Mouse (Mus musculus): ENCODE results near the gene Olfr8. TPM values are rescaled to one million over a fixed set of nuclear protein-coding genes. Genes with fewer than 3 reads are reported as not detected.
"Not testable (repeated sequence)": the region's sequence is repeated elsewhere in the genome, so short reads cannot be mapped to it uniquely, and the experiment has no call there.

Gene Olfr8
- not detected in 2 replicates for polyA plus RNA-seq (2014; fragmentation: Nextera tagmentation; extraction: Ambion mirVana)

- ATAC-seq (replicated peaks; ENCODE audit: low FRiP score, low TSS enrichment, low read depth); H3K9me3 ChIP-seq (ENCODE audit: control insufficient read depth, low read length); H3K27ac ChIP-seq (ENCODE audit: low read depth); H3K4me1 ChIP-seq (replicated peaks; ENCODE audit: control insufficient read depth, insufficient read depth, low read length); H3K9ac ChIP-seq (ENCODE audit: low read length); H3K4me2 ChIP-seq (ENCODE audit: low read length); H3K4me3 ChIP-seq (ENCODE audit: low read depth, low read length); H3K27me3 ChIP-seq (replicated peaks; ENCODE audit: control insufficient read depth, insufficient read depth, low read length); H3K36me3 ChIP-seq (ENCODE audit: control insufficient read depth, insufficient read depth, low read length); DNase-seq (ENCODE audit: low spot score): not testable (repeated sequence)
- 93% methylated on average over 1 of the region's 1 CpGs for WGBS
These were observed at the start of gene Olfr8 for GRCm38 (mm10) chr10:78950336-78950735. TSS of gene Olfr8 (plus strand) at chr10:78950636.

GRCm38 (mm10) chr10:78912871-78913270 lies 37.6 kb upstream of the Olfr8 start, which contains the start of gene Olfr1354:
TSS of gene Olfr1354 (plus strand) at chr10:78913171.
- not testable (repeated sequence) for H3K36me3 ChIP-seq (ENCODE audit: control insufficient read depth, insufficient read depth, low read length); H3K4me3 ChIP-seq (ENCODE audit: low read depth, low read length); H3K27ac ChIP-seq (ENCODE audit: low read depth); DNase-seq (ENCODE audit: low spot score); H3K4me2 ChIP-seq (ENCODE audit: low read length); H3K27me3 ChIP-seq (replicated peaks; ENCODE audit: control insufficient read depth, insufficient read depth, low read length); H3K4me1 ChIP-seq (replicated peaks; ENCODE audit: control insufficient read depth, insufficient read depth, low read length); H3K9ac ChIP-seq (ENCODE audit: low read length); H3K9me3 ChIP-seq (ENCODE audit: control insufficient read depth, low read length); ATAC-seq (replicated peaks; ENCODE audit: low FRiP score, low TSS enrichment, low read depth)
- WGBS: 77% methylated on average over 1 of the region's 1 CpGs

GRCm38 (mm10) chr10:78963009-78963408 lies 12.6 kb downstream of the Olfr8 start, which contains the start of gene Olfr1353:
TSS of gene Olfr1353 (plus strand) at chr10:78963309.
- not testable (repeated sequence) for H3K9ac ChIP-seq (ENCODE audit: low read length); H3K4me3 ChIP-seq (ENCODE audit: low read depth, low read length); H3K36me3 ChIP-seq (ENCODE audit: control insufficient read depth, insufficient read depth, low read length); DNase-seq (ENCODE audit: low spot score); H3K4me2 ChIP-seq (ENCODE audit: low read length); ATAC-seq (replicated peaks; ENCODE audit: low FRiP score, low TSS enrichment, low read depth); H3K4me1 ChIP-seq (replicated peaks; ENCODE audit: control insufficient read depth, insufficient read depth, low read length); H3K9me3 ChIP-seq (ENCODE audit: control insufficient read depth, low read length); H3K27me3 ChIP-seq (replicated peaks; ENCODE audit: control insufficient read depth, insufficient read depth, low read length); H3K27ac ChIP-seq (ENCODE audit: low read depth)

- no peak within 1 kb of the TSS for H3K9ac ChIP-seq (ENCODE audit: low read length)
- no peak for DNase-seq (ENCODE audit: low spot score)
- H3K4me2 ChIP-seq (ENCODE audit: low read length): no peak within 1 kb of the TSS
- no peak within 1 kb of the TSS for H3K4me3 ChIP-seq (ENCODE audit: low read depth, low read length)
- H3K4me1 ChIP-seq (replicated peaks; ENCODE audit: control insufficient read depth, insufficient read depth, low read length): no peaks in the 10 kb centered on the region
- H3K27me3 ChIP-seq (replicated peaks; ENCODE audit: control insufficient read depth, insufficient read depth, low read length): no peaks in the 10 kb centered on the region
- H3K36me3 ChIP-seq (ENCODE audit: control insufficient read depth, insufficient read depth, low read length): no peaks in the 10 kb centered on the region
- no peak within 1 kb of the TSS for H3K27ac ChIP-seq (ENCODE audit: low read depth)
- no peaks in the 10 kb centered on the region for H3K9me3 ChIP-seq (ENCODE audit: control insufficient read depth, low read length)
- no peak for ATAC-seq (replicated peaks; ENCODE audit: low FRiP score, low TSS enrichment, low read depth)
These were observed 30.3 kb downstream of the Olfr8 start, which contains the start of gene Olfr1352 for GRCm38 (mm10) chr10:78980750-78981149. TSS of gene Olfr1352 (plus strand) at chr10:78981050.

Other genes starting within 250 kb of the Olfr8 start
- 0.18 TPM in 1 of 2 replicates, not detected in the other for gene Casp14, start 232.3 kb upstream of the Olfr8 start, polyA plus RNA-seq (2014; fragmentation: Nextera tagmentation; extraction: Ambion mirVana)
- gene Ccdc105, start 197.6 kb upstream of the Olfr8 start, polyA plus RNA-seq (2014; fragmentation: Nextera tagmentation; extraction: Ambion mirVana): 0.11 TPM in 1 of 2 replicates, not detected in the other
- gene Slc1a6, start 170.1 kb upstream of the Olfr8 start, polyA plus RNA-seq (2014; fragmentation: Nextera tagmentation; extraction: Ambion mirVana): 1.1 and 1.2 TPM in 2 replicates
- gene Olfr1356, start 98.5 kb upstream of the Olfr8 start, polyA plus RNA-seq (2014; fragmentation: Nextera tagmentation; extraction: Ambion mirVana): not detected in 2 replicates
- gene Olfr1355, start 75.1 kb upstream of the Olfr8 start, polyA plus RNA-seq (2014; fragmentation: Nextera tagmentation; extraction: Ambion mirVana): not detected in 2 replicates
- gene Olfr1354, start 37.5 kb upstream of the Olfr8 start, polyA plus RNA-seq (2014; fragmentation: Nextera tagmentation; extraction: Ambion mirVana): not detected in 2 replicates
- gene Olfr1353, start 12.7 kb downstream of the Olfr8 start, polyA plus RNA-seq (2014; fragmentation: Nextera tagmentation; extraction: Ambion mirVana): not detected in 2 replicates
- gene Olfr1352, start 30.4 kb downstream of the Olfr8 start, polyA plus RNA-seq (2014; fragmentation: Nextera tagmentation; extraction: Ambion mirVana): not detected in 2 replicates
- gene Olfr1351, start 61.8 kb downstream of the Olfr8 start, polyA plus RNA-seq (2014; fragmentation: Nextera tagmentation; extraction: Ambion mirVana): not detected in 2 replicates
- gene Olfr57, start 78.1 kb downstream of the Olfr8 start, polyA plus RNA-seq (2014; fragmentation: Nextera tagmentation; extraction: Ambion mirVana): not detected in 2 replicates
- gene 2610008E11Rik, start 147.0 kb downstream of the Olfr8 start, polyA plus RNA-seq (2014; fragmentation: Nextera tagmentation; extraction: Ambion mirVana): 27.2 and 32.8 TPM in 2 replicates
- gene Vmn2r80, start 198.1 kb downstream of the Olfr8 start, polyA plus RNA-seq (2014; fragmentation: Nextera tagmentation; extraction: Ambion mirVana): not detected in 2 replicates

Data from intestine, embryonic 14.5 days (tissue).